Mouse (Mus musculus): ENCODE data around the gene Tmem106b. TPM values are rescaled to one million over a fixed set of nuclear protein-coding genes. Genes with fewer than 3 reads are reported as not detected.
A peak's percentile ranks its signal among the peaks of the same experiment; 100 is the strongest.

Gene Tmem106b
- total RNA-seq, 1 experiment = 30.5 TPM

DNA sequence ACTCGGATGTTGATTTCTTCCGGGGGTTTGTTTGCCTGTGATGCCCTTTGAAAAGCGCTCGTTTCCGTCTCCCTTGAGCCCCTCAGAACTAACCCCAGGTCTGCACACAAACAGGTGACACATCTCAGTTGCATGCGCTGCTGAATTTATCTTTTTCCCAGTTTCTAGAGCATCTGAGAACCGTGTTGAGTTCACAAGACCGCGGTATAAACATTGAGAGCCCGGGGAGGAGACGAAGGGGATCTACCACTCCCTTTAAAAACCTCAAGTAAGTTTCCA lies 527 bp downstream of the Tmem106b start:
- no peak for DNase-seq (ENCODE audit: low read depth, low spot score)
- H3K27ac ChIP-seq (ENCODE audit: insufficient read depth, low read depth, low read length, poor library complexity, severe bottlenecking) = no peak overlapping the region

DNA sequence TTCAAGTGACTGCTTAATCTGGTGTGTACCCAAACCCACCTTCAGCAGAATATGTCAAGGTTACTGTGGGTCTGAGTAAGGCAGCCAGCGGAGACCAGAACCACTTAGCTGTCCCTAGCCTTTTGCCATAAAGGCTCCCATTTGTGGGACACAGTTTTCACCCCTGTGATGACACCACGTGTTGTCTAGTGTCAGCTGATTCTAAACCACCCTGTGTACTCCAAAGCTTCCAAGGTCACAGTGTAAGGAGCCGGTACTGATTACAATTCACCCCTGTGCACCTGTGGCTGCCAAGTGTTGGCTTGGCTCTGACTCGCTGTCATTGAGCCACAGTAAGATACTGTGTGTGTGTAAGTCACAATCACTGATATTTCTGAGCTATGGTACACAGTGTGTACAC lies 926 bp downstream of the Tmem106b start:
- DNase-seq (ENCODE audit: low read depth, low spot score) = no peak
- Histone ChIP-seq H3K36me3 (ENCODE audit: control insufficient read depth, insufficient read depth, low read length, poor library complexity, severe bottlenecking) (no peaks in the 10 kb centered on the region; the same call in 1 of the 2 replicates), H3K9ac (ENCODE audit: insufficient read depth, low read depth, low read length, poor library complexity, severe bottlenecking) (peak overlapping the region; percentile 31; the same call in 1 of the 2 replicates), H3K4me1 (ENCODE audit: control insufficient read depth in 2 of 2, insufficient read depth in 2 of 2, low read length in 2 of 2, poor library complexity in 1 of 2) (peaks cover 0 to 3% of the 10 kb centered on the region in 2 experiments; a peak in 1 of 4 replicates), H3K4me3 (ENCODE audit: insufficient read depth in 1 of 2, low read depth in 1 of 2, low read length in 2 of 2, poor library complexity in 1 of 2, severe bottlenecking in 1 of 2) (peak overlapping the region; percentile 82 to 100), H3K9me3 (ENCODE audit: control insufficient read depth, insufficient read depth, low read depth, low read length) (no peaks in the 10 kb centered on the region), H3K27ac (ENCODE audit: insufficient read depth, low read depth, low read length, poor library complexity, severe bottlenecking) (no peak overlapping the region)
- TF ChIP-seq ZC3H11A (IDR thresholded peaks at IDR 0.05; ENCODE audit: borderline replicate concordance, low read depth, low read length) (no peak), MAFK (IDR thresholded peaks at IDR 0.05; ENCODE audit: insufficient read depth, low read depth, low read length) (no peak), CHD2 (IDR thresholded peaks at IDR 0.05; ENCODE audit: low read depth, low read length) (no peak), ZNF384 (IDR thresholded peaks at IDR 0.05; ENCODE audit: low read depth, low read length) (no peak), HCFC1 (IDR thresholded peaks at IDR 0.05; ENCODE audit: borderline replicate concordance, insufficient read depth, low read length) (no peak)
- in situ Hi-C loops (cut with MboI; ENCODE audit: low sequenced_read_pairs in 2 of 2, unreplicated experiment in 2 of 2) = no loop called here

More for the DNA sequence above, 527 bp downstream of the Tmem106b start:
- Histone ChIP-seq H3K4me1 (ENCODE audit: control insufficient read depth in 2 of 2, insufficient read depth in 2 of 2, low read length in 2 of 2, poor library complexity in 1 of 2) (peaks cover 0 to 3% of the 10 kb centered on the region in 2 experiments; a peak in 1 of 4 replicates), H3K9ac (ENCODE audit: insufficient read depth, low read depth, low read length, poor library complexity, severe bottlenecking) (peak overlapping the region; percentile 95), H3K9me3 (ENCODE audit: control insufficient read depth, insufficient read depth, low read depth, low read length) (no peaks in the 10 kb centered on the region), H3K4me3 (ENCODE audit: insufficient read depth in 1 of 2, low read depth in 1 of 2, low read length in 2 of 2, poor library complexity in 1 of 2, severe bottlenecking in 1 of 2) (peak overlapping the region; percentile 82 to 100), H3K36me3 (ENCODE audit: control insufficient read depth, insufficient read depth, low read length, poor library complexity, severe bottlenecking) (no peaks in the 10 kb centered on the region; the same call in 1 of the 2 replicates)
- TF ChIP-seq HCFC1 (IDR thresholded peaks at IDR 0.05; ENCODE audit: borderline replicate concordance, insufficient read depth, low read length) (no peak), ZNF384 (IDR thresholded peaks at IDR 0.05; ENCODE audit: low read depth, low read length) (no peak)
- in situ Hi-C loops (cut with MboI; ENCODE audit: low sequenced_read_pairs in 2 of 2, unreplicated experiment in 2 of 2) = no loop called here

DNA sequence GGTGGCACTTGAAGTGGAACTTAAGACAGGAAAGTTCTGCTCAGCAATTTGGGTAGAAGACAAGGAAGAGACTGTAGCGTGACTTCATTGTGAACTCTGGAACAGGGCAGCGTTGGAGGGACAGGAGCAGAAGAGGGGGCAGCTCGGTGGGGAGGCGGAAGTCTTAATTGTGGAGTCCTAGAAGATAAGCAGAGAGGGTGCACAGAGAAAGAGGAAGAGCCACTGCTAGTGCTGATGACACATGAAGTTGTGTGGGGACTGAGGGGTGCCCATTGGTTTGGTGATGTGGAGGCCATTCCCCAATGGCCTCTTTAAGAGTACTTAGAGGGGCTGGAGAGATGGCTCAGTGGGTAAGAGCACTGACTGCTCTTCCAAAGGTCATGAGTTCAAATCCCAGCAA lies 3.5 kb downstream of the Tmem106b start:
- in situ Hi-C loops (cut with MboI; ENCODE audit: low sequenced_read_pairs in 2 of 2, unreplicated experiment in 2 of 2) = no loop called here
- no peak for DNase-seq (ENCODE audit: low read depth, low spot score)
- H3K27ac ChIP-seq (ENCODE audit: insufficient read depth, low read depth, low read length, poor library complexity, severe bottlenecking) = no peak overlapping the region
- no peaks in the 10 kb centered on the region for H3K9me3 ChIP-seq (ENCODE audit: control insufficient read depth, insufficient read depth, low read depth, low read length)
- no peak overlapping the region for H3K4me3 ChIP-seq (ENCODE audit: insufficient read depth in 1 of 2, low read depth in 1 of 2, low read length in 2 of 2, poor library complexity in 1 of 2, severe bottlenecking in 1 of 2)
- TF ChIP-seq CHD2 (IDR thresholded peaks at IDR 0.05; ENCODE audit: low read depth, low read length) (no peak), HCFC1 (IDR thresholded peaks at IDR 0.05; ENCODE audit: borderline replicate concordance, insufficient read depth, low read length) (no peak), MAFK (IDR thresholded peaks at IDR 0.05; ENCODE audit: insufficient read depth, low read depth, low read length) (no peak)
- no peak overlapping the region for H3K9ac ChIP-seq (ENCODE audit: insufficient read depth, low read depth, low read length, poor library complexity, severe bottlenecking)
- H3K4me1 ChIP-seq (ENCODE audit: control insufficient read depth in 2 of 2, insufficient read depth in 2 of 2, low read length in 2 of 2, poor library complexity in 1 of 2) = peaks cover 0 to 3% of the 10 kb centered on the region in 2 experiments; a peak in 1 of 4 replicates
- H3K36me3 ChIP-seq (ENCODE audit: control insufficient read depth, insufficient read depth, low read length, poor library complexity, severe bottlenecking) = peaks cover 2% of the 10 kb centered on the region; the same call in 1 of the 2 replicates

DNA sequence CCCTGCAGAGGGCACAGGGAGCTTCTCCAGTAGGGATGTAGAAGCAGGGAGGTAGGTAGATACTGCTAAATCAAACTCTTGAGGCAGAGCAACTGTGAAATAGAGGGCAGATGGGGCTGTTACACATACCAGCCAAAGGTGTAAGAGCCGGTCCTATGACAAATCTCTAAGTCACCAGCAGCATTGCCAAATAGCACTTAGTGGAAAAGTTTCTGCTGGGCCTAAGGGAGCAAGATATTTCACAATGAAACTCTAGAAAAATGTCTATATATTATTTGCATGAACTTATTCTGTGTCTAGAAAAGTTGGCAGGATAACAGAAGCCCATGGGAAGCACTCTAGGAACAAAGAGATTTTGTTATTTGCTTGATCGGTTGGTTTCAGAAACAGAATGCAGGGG lies 4.3 kb downstream of the Tmem106b start:
- DNase-seq (ENCODE audit: low read depth, low spot score) = no peak
- in situ Hi-C loops (cut with MboI; ENCODE audit: low sequenced_read_pairs in 2 of 2, unreplicated experiment in 2 of 2) = no loop called here
- Histone ChIP-seq H3K4me3 (ENCODE audit: insufficient read depth in 1 of 2, low read depth in 1 of 2, low read length in 2 of 2, poor library complexity in 1 of 2, severe bottlenecking in 1 of 2) (no peak overlapping the region), H3K36me3 (ENCODE audit: control insufficient read depth, insufficient read depth, low read length, poor library complexity, severe bottlenecking) (peaks cover 3% of the 10 kb centered on the region; the same call in 1 of the 2 replicates), H3K27ac (ENCODE audit: insufficient read depth, low read depth, low read length, poor library complexity, severe bottlenecking) (no peak overlapping the region), H3K4me1 (ENCODE audit: control insufficient read depth in 2 of 2, insufficient read depth in 2 of 2, low read length in 2 of 2, poor library complexity in 1 of 2) (peaks cover 0 to 3% of the 10 kb centered on the region in 2 experiments; a peak in 1 of 4 replicates), H3K9ac (ENCODE audit: insufficient read depth, low read depth, low read length, poor library complexity, severe bottlenecking) (no peak overlapping the region), H3K9me3 (ENCODE audit: control insufficient read depth, insufficient read depth, low read depth, low read length) (no peaks in the 10 kb centered on the region)
- TF ChIP-seq ZNF384 (IDR thresholded peaks at IDR 0.05; ENCODE audit: low read depth, low read length) = no peak
- TF ChIP-seq HCFC1 (IDR thresholded peaks at IDR 0.05; ENCODE audit: borderline replicate concordance, insufficient read depth, low read length) = no peak
- no peak for TF ChIP-seq ZC3H11A (IDR thresholded peaks at IDR 0.05; ENCODE audit: borderline replicate concordance, low read depth, low read length)
- TF ChIP-seq MAFK (IDR thresholded peaks at IDR 0.05; ENCODE audit: insufficient read depth, low read depth, low read length) = no peak
- TF ChIP-seq CHD2 (IDR thresholded peaks at IDR 0.05; ENCODE audit: low read depth, low read length) = no peak

DNA sequence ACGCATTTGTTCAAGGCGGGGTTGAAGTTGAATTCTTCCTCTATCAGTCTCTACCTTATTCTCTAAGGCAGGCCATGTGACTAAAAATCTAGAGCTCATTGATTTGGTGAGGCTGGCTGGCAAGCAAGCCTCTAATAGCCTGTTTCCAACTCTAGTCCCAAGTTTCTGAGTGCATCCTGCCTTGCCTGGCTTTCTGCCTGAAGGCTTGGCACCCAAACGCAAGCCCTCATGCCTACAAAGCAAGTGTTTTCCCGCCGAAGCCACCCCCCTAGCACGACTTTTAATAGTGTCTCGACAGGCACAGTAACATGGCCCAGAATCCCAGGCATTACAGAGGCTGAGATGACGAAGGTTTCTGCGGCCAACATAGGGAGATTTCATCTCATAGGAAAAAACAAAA lies 13.3 kb downstream of the Tmem106b start:
- Histone ChIP-seq H3K27ac (ENCODE audit: insufficient read depth, low read depth, low read length, poor library complexity, severe bottlenecking) (no peak overlapping the region), H3K4me1 (ENCODE audit: control insufficient read depth in 2 of 2, insufficient read depth in 2 of 2, low read length in 2 of 2, poor library complexity in 1 of 2) (no peaks in the 10 kb centered on the region), H3K9ac (ENCODE audit: insufficient read depth, low read depth, low read length, poor library complexity, severe bottlenecking) (no peak overlapping the region), H3K36me3 (ENCODE audit: control insufficient read depth, insufficient read depth, low read length, poor library complexity, severe bottlenecking) (peaks cover 6% of the 10 kb centered on the region), H3K9me3 (ENCODE audit: control insufficient read depth, insufficient read depth, low read depth, low read length) (no peaks in the 10 kb centered on the region), H3K4me3 (ENCODE audit: insufficient read depth in 1 of 2, low read depth in 1 of 2, low read length in 2 of 2, poor library complexity in 1 of 2, severe bottlenecking in 1 of 2) (no peak overlapping the region)
- in situ Hi-C loops (cut with MboI; ENCODE audit: low sequenced_read_pairs in 2 of 2, unreplicated experiment in 2 of 2) = no loop called here
- TF ChIP-seq HCFC1 (IDR thresholded peaks at IDR 0.05; ENCODE audit: borderline replicate concordance, insufficient read depth, low read length) (no peak), ZNF384 (IDR thresholded peaks at IDR 0.05; ENCODE audit: low read depth, low read length) (no peak), ZC3H11A (IDR thresholded peaks at IDR 0.05; ENCODE audit: borderline replicate concordance, low read depth, low read length) (no peak), MAFK (IDR thresholded peaks at IDR 0.05; ENCODE audit: insufficient read depth, low read depth, low read length) (no peak), CHD2 (IDR thresholded peaks at IDR 0.05; ENCODE audit: low read depth, low read length) (no peak)
- no peak for DNase-seq (ENCODE audit: low read depth, low spot score)
